Mouse (Mus musculus): ENCODE results near the gene Kremen1.

GRCm38 (mm10) chr11:5271274-5272065, 10.1 kb upstream of the Kremen1 start:
- TF ChIP-seq POLR2A (IDR thresholded peaks at IDR 0.05; ENCODE audit: low read depth, low read length) (no peak), CTCF (IDR thresholded peaks at IDR 0.05; ENCODE audit: extremely low read depth, insufficient read depth, insufficient read length, insufficient replicate concordance) (no peak)

Measured in spleen, adult 2 months (tissue).